Mouse (Mus musculus) lung, postnatal 10 days (tissue): Measurements from ENCODE around the gene Zfp704.
A peak's percentile ranks its signal among the peaks of the same experiment; 100 is the strongest.

Experiments
- DNase-seq: peaks from one replicate; pipeline ENCODE4 v3.0.0; 2021

The Zfp704 gene

DNA sequence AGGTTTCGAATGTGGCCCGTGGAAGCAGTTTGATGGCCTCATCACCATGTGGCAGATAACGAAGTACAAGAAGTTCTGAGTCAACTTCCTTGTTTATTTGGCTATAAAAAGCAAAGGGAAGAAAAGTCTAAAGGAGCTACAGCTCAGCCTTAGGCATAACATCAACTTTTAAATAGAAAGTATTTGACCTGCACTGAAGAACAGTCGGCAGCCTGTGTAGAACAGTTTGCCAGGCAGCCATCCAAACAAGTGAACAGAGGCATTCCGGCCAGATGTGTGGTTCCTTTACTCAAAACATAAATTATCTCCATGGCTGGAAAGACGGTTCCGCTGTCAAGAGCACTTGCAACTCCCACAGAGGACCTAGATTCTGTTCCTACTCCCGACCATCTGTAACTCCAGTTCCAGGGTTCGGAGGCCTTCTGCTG is 202.8 kb downstream of the Zfp704 start:
- peak; percentile 56 for DNase-seq

DNA sequence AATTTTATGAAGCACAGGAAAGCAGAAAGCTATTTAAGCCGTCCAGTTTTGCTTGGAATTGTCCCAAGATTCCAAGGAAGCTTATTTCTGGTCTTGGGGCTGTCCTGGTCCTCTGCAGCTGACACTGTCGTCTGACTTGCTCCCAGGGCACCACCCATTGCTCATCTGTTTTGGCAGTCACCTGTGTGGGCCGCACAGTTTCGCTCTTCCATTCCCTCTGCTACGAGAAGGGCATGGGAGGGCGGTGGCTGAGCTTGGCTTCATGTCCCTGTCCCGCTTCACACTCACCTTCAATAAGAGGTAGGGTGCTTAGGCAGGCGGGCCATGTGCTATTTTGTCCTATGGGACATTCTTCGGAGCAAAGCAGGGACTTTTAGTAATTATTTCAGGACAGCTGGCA is 204.5 kb downstream of the Zfp704 start:
- no peak for DNase-seq

DNA sequence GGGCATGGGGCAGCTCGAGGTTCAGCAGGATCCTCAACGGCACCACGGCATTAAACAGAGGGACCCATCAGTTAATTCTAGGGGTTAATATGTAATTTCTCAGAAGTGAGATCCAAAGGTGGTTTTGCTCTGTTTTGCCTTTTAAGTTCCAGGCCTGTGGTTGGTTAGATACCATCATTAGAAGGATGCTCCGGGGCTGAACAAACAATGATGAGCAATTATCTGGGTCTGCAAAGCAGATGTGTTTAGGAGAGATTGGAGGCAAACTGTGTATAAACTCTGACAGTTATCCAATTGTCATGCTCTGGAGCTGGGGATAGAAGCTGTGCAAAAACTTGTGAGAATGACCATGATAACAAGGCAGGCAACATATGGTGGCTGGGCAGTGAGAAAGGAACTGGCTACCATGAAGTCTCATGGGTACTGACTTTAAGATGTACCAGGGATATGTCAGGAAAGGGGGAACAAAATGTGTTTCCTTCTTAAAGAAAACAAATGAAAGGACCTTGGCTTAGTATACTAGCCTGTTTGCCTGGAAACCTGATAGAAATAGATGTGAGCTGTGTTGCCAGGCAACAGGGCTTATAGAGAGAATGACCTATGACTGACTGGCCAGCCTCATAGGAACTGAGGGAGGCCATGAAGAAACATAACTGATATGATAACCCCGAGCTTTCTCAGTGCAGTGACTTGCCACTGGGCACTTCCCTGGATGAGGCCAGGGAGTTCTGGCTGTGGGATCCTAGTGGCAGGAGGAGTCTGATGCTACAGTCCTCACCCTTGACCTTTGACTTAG is 206.4 kb downstream of the Zfp704 start:
- no peak for DNase-seq

DNA sequence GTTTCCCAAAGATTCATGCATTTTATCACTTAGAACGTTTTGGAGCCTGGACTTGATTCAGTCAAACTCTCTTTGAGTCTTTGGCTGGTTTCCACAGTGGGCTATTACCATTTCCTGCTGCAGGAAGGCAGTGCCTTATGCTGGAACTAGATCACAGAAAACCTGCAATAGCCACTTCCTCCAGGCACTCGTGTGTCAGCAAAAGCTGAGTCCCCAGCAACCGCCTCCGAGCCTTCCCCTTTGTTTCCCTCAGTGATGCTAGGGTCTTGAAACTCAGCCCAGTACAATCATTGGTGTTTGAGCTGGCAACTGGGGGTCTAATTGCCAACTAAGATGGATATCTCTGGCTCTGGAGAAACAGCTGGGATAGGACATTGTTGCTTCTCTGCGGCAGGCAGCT is 207.0 kb downstream of the Zfp704 start:
- peak; percentile 79 for DNase-seq

DNA sequence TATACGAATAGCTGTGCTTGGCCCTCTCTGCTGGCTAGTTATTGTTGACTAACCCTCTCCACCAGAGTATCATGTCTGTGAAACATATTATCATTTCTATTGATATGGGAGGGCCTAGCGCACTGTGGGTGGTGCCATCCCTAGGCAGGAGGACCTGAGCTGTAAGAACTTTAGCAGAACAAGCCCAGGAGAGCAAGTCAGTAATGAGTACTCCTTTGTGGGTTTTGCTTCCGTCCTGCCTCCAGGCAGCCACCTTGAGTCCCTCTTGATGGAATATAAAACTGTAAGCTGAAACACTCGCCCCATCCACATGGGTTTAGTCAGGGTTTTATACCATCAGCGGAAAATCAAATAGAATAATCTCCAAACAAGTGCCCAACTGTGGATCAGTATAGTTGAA is 207.5 kb downstream of the Zfp704 start:
- DNase-seq: no peak

DNA sequence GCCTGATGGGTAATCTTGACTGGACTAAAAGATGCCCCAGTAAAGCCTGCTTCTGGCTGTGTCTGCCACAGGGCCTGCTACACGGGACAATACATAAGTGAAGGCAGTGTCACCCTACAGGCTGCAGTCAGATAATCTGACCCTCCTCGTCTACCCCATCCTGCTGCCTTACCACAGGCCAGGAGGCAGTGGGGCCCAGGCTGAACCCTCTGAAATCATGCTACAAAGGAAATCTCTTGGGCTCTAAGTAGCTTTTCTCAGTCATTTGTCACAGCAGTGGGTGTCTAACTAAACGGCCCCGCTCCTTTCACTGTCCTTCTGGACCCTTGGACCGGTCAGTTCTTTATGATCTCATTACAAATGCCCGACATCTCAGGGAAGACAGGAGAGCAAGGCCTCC is 208.2 kb downstream of the Zfp704 start:
- DNase-seq: no peak

DNA sequence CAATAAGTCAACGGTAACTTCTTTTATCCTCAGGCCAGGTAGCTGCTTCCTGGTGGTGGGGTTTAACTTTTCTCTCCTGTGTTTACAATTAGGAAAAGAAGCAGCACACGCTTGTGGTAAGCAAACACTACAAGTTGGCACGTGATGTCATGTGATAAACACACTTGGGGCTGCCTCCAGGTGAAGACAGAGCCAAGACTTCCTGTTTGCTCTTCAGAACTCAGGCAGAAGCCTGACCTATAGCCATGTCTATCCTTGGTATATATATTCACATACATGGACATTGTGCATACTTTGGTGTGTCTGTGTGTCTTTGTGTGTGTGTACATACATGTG is 209.0 kb downstream of the Zfp704 start:
- DNase-seq: no peak

DNA sequence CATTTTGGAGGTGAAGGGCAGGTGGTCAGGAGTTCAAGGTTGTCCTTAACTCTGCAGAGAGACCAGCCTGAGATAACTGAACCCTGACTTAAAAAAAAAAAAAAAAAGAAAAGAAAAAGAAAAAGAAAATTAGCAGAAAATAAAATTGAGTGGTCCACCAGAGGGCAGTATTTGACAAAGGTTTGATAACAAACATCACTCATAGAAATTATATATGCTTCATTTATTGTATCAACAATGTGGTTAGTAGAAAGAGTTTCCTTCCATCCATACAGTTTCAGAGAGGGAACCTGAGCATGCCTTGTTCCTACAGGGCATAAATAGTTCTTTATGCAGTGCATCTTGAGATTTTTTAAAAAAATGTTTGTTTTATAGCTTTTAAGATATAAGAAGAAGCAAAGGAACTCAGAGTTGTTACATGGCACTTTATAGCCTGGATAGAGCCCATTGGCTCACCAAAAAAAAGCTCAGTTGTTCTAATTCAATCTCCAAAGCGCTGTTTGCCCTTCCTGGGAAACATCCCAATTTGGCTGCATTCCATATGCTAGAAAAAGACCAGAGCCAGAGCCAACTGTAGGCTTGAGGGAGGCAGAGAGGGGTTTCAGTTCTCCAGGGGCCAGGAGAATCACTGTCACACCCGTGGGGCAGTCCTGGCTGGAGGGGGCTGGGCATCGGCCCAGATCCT is 209.5 kb downstream of the Zfp704 start:
- peak; percentile 66 for DNase-seq

DNA sequence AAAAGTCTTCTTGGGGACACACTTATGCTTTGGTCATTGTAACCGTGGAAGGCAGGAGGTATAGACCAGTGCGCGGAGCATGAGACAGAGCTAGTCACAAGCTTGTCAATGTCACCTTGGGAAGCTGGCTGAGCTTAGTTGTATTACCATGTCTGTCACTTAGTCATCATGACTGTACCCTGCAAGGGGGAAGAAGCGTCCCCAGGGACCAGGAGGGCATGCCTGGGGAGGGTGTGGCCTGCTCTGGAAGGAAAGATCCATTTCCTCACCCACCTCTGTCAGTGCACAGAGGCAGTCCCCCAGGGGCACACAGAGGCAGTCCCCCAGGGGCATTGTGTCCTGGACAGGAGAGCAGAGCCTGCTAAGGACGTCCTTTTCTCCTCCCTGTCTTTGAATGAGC is 211.6 kb downstream of the Zfp704 start:
- no peak for DNase-seq
